Mouse (Mus musculus): ENCODE results near the gene Hbq1b. TPM values are rescaled to one million over a fixed set of nuclear protein-coding genes. Genes with fewer than 3 reads are reported as not detected.
"Not testable (repeated sequence)": the region's sequence is repeated elsewhere in the genome, so short reads cannot be mapped to it uniquely, and the experiment has no call there.

The Hbq1b gene
- polyA plus RNA-seq (2016; fragmentation: Nextera tagmentation; extraction: Ambion mirVana) = 116 and 122 TPM in 2 replicates

- peak within 1 kb of the TSS; percentile 64 for H3K4me2 ChIP-seq
- peak within 1 kb of the TSS; percentile 61 for H3K4me3 ChIP-seq
- peaks cover 26% of the 10 kb centered on the region for H3K36me3 ChIP-seq
- H3K4me1 ChIP-seq = peaks cover 46% of the 10 kb centered on the region
- H3K9ac ChIP-seq = peak within 1 kb of the TSS; percentile 84
- H3K27ac ChIP-seq = peak within 1 kb of the TSS; percentile 97
- 18% methylated on average over 31 of the region's 33 CpGs for WGBS (ENCODE audit: insufficient replicate concordance)
- not testable (repeated sequence) for H3K27me3 ChIP-seq (replicated peaks); H3K9me3 ChIP-seq (replicated peaks); ATAC-seq
Measured at GRCm38 (mm10) chr11:32286695-32287492, at the start of gene Hbq1b. Hbq1b (plus strand) TSS chr11:32286965.

- Histone ChIP-seq H3K27me3 (replicated peaks) (no peaks in the 10 kb centered on the region), H3K4me3 (no peak overlapping the region), H3K4me1 (peaks cover 51% of the 10 kb centered on the region), H3K9me3 (replicated peaks) (no peaks in the 10 kb centered on the region), H3K4me2 (0 out of 2 replicates have a peak overlapping the region, but pooled peaks have one; percentile 14), H3K27ac (peak overlapping the region; percentile 99), H3K9ac (peak overlapping the region; percentile 81; the same call in 1 of the 2 replicates), H3K36me3 (peaks cover 99% of the 10 kb centered on the region)
- no peak for ATAC-seq
- WGBS (ENCODE audit: insufficient replicate concordance) = 90% methylated on average over 3 of the region's 3 CpGs
Measured at GRCm38 (mm10) chr11:32237411-32237795, 49.4 kb upstream of the Hbq1b start.

GRCm38 (mm10) chr11:32238093-32238860 lies 48.5 kb upstream of the Hbq1b start:
- peaks cover 60% of the 10 kb centered on the region for H3K4me1 ChIP-seq
- H3K27ac ChIP-seq = peak overlapping the region; percentile 99
- H3K4me2 ChIP-seq = peak overlapping the region; percentile 34
- ATAC-seq = peak; percentile 58; the same call in 1 of the 2 replicates
- WGBS (ENCODE audit: insufficient replicate concordance) = 73% methylated on average over 5 of the region's 5 CpGs
- no peak overlapping the region for H3K4me3 ChIP-seq
- H3K9ac ChIP-seq = peak overlapping the region; percentile 81
- peaks cover 99% of the 10 kb centered on the region for H3K36me3 ChIP-seq
- H3K27me3 ChIP-seq (replicated peaks) = no peaks in the 10 kb centered on the region
- no peaks in the 10 kb centered on the region for H3K9me3 ChIP-seq (replicated peaks)

DNA sequence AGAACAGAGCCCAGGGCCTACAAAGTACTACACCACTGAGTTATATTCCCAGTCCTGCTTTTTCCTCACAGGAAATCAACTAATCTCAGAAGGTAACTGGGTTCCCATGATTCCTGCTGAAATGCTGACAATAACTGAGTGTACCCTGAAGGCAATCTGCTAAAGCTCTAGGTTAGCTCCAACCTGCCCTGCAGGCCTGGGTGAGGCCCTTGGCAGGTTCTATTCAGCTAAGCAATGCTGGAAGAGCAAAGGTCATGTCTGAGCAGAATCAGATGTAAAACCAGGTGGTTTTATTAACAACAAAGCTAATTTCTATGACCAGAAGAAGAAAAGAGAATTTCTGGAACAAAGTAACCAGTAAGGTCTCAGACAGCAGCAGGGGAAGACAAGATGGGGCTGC lies 45.4 kb upstream of the Hbq1b start:
- H3K4me1 ChIP-seq = peaks cover 87% of the 10 kb centered on the region
- H3K9ac ChIP-seq = peak overlapping the region; percentile 81

GRCm38 (mm10) chr11:32242209-32242608 lies 44.6 kb upstream of the Hbq1b start:
- Histone ChIP-seq H3K9ac (peak overlapping the region; percentile 81), H3K4me2 (peak overlapping the region; percentile 17), H3K27ac (peak overlapping the region; percentile 99), H3K9me3 (replicated peaks) (no peaks in the 10 kb centered on the region), H3K4me1 (peaks cover 93% of the 10 kb centered on the region), H3K4me3 (no peak overlapping the region), H3K36me3 (peaks cover 90% of the 10 kb centered on the region), H3K27me3 (replicated peaks) (no peaks in the 10 kb centered on the region)
- 72% methylated on average over 3 of the region's 3 CpGs for WGBS (ENCODE audit: insufficient replicate concordance)
- ATAC-seq = peak; percentile 56

More for the DNA sequence above, 45.4 kb upstream of the Hbq1b start:
- no peaks in the 10 kb centered on the region for H3K27me3 ChIP-seq (replicated peaks)
- no peak overlapping the region for H3K4me2 ChIP-seq
- H3K9me3 ChIP-seq (replicated peaks) = no peaks in the 10 kb centered on the region
- H3K27ac ChIP-seq = peak overlapping the region; percentile 99
- no peak overlapping the region for H3K4me3 ChIP-seq
- peaks cover 90% of the 10 kb centered on the region for H3K36me3 ChIP-seq
- ATAC-seq = no peak

- Histone ChIP-seq H3K9ac (peak overlapping the region; percentile 81), H3K4me1 (peaks cover 93% of the 10 kb centered on the region), H3K4me3 (no peak overlapping the region), H3K36me3 (peaks cover 90% of the 10 kb centered on the region), H3K4me2 (peak overlapping the region; percentile 17; the same call in 1 of the 2 replicates), H3K9me3 (replicated peaks) (no peaks in the 10 kb centered on the region), H3K27ac (peak overlapping the region; percentile 99), H3K27me3 (replicated peaks) (no peaks in the 10 kb centered on the region)
- no peak for ATAC-seq
- 69% methylated on average over 7 of the region's 7 CpGs for WGBS (ENCODE audit: insufficient replicate concordance)
Measured at GRCm38 (mm10) chr11:32243205-32243955, 43.4 kb upstream of the Hbq1b start.

DNA sequence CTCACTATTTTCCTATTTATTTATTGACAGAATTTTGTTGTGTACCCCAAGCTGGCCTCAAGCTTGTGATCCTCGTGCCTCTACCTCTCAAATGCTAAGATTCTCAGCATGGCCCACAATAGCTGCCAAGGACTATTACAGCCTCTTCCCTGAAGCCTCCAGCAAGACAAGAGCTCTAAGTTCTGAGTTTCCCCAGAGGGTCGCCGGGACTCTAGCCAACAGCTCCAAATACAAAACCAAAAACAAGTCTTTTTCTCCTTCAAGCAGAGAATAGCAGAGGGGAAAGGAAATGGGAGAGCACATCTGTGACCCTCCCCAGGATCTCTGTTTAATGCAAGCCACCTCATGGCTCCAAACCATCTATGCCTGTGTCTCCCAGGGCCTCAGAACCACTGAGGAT lies 42.7 kb upstream of the Hbq1b start:
- peaks cover 91% of the 10 kb centered on the region for H3K36me3 ChIP-seq

GRCm38 (mm10) chr11:32244617-32245016 lies 42.1 kb upstream of the Hbq1b start:
- WGBS (ENCODE audit: insufficient replicate concordance) = 61% methylated on average over 1 of the region's 1 CpGs
- Histone ChIP-seq H3K4me1 (peaks cover 96% of the 10 kb centered on the region), H3K9me3 (replicated peaks) (no peaks in the 10 kb centered on the region), H3K9ac (peak overlapping the region; percentile 81), H3K27me3 (replicated peaks) (no peaks in the 10 kb centered on the region), H3K36me3 (peaks cover 91% of the 10 kb centered on the region), H3K27ac (peak overlapping the region; percentile 99), H3K4me3 (no peak overlapping the region), H3K4me2 (peak overlapping the region; percentile 57)
- ATAC-seq = no peak

More for the DNA sequence above, 42.7 kb upstream of the Hbq1b start:
- ATAC-seq = no peak
- Histone ChIP-seq H3K9ac (peak overlapping the region; percentile 81), H3K27ac (peak overlapping the region; percentile 99), H3K27me3 (replicated peaks) (no peaks in the 10 kb centered on the region), H3K4me1 (peaks cover 94% of the 10 kb centered on the region), H3K4me2 (peak overlapping the region; percentile 1; the same call in 1 of the 2 replicates), H3K4me3 (no peak overlapping the region), H3K9me3 (replicated peaks) (no peaks in the 10 kb centered on the region)
- WGBS (ENCODE audit: insufficient replicate concordance) = 75% methylated on average over 3 of the region's 3 CpGs

DNA sequence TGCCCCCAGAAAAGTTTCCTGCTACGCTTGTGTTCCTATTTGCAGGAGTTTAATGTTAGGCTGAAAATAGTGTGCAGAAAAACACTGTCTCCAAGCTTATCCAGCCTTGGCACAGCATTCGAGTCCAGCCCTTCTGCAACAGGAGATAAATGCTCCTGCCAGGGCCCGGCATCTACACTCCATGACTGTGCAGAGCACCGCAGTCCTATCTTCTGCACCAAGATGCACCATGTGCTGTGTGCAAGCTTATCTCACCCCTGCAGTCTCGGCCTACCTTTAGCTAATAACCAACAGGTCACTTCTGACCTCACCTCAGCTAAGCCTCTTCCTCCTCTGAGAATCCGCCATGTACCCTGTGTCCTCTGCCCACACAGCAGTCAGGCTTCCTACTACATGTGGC lies 41.2 kb upstream of the Hbq1b start:
- WGBS (ENCODE audit: insufficient replicate concordance) = 18% methylated on average over 6 of the region's 6 CpGs
- peak; percentile 96 for ATAC-seq
- H3K27me3 ChIP-seq (replicated peaks) = no peaks in the 10 kb centered on the region

GRCm38 (mm10) chr11:32247068-32247467 lies 39.7 kb upstream of the Hbq1b start:
- H3K27ac ChIP-seq = peak overlapping the region; percentile 99

More for the DNA sequence above, 41.2 kb upstream of the Hbq1b start:
- Histone ChIP-seq H3K36me3 (peaks cover 91% of the 10 kb centered on the region), H3K4me2 (peak overlapping the region; percentile 57), H3K4me1 (peaks cover 96% of the 10 kb centered on the region), H3K4me3 (0 out of 2 replicates have a peak overlapping the region, but pooled peaks have one; percentile 20), H3K9me3 (replicated peaks) (no peaks in the 10 kb centered on the region), H3K27ac (peak overlapping the region; percentile 99), H3K9ac (peak overlapping the region; percentile 81)

GRCm38 (mm10) chr11:32248350-32248749 lies 38.4 kb upstream of the Hbq1b start:
- WGBS (ENCODE audit: insufficient replicate concordance) = 68% methylated on average over 3 of the region's 3 CpGs
- H3K36me3 ChIP-seq = peaks cover 84% of the 10 kb centered on the region
- H3K4me1 ChIP-seq = peaks cover 93% of the 10 kb centered on the region
- H3K4me2 ChIP-seq = no peak overlapping the region
- no peak for ATAC-seq
- H3K9ac ChIP-seq = peak overlapping the region; percentile 74
- H3K9me3 ChIP-seq (replicated peaks) = no peaks in the 10 kb centered on the region
- H3K4me3 ChIP-seq = no peak overlapping the region
- peak overlapping the region; percentile 99 for H3K27ac ChIP-seq
- no peaks in the 10 kb centered on the region for H3K27me3 ChIP-seq (replicated peaks)

More at GRCm38 (mm10) chr11:32247068-32247467, 39.7 kb upstream of the Hbq1b start:
- Histone ChIP-seq H3K9me3 (replicated peaks) (no peaks in the 10 kb centered on the region), H3K4me3 (no peak overlapping the region), H3K27me3 (replicated peaks) (no peaks in the 10 kb centered on the region), H3K4me2 (peak overlapping the region; percentile 22), H3K36me3 (peaks cover 83% of the 10 kb centered on the region), H3K9ac (peak overlapping the region; percentile 74), H3K4me1 (peaks cover 94% of the 10 kb centered on the region)
- ATAC-seq = no peak
